Mouse (Mus musculus) c-Kit-positive CD71-positive TER-119-positive erythroid progenitor cells, embryonic 14.5 days (primary cell): Measurements from ENCODE around the gene Il10ra.

Source experiments
- DNase-seq: peaks from one replicate; pipeline ENCODE4 v3.0.0-alpha.2; 2013; ENCODE audit warnings: low spot score

Gene Il10ra

DNA sequence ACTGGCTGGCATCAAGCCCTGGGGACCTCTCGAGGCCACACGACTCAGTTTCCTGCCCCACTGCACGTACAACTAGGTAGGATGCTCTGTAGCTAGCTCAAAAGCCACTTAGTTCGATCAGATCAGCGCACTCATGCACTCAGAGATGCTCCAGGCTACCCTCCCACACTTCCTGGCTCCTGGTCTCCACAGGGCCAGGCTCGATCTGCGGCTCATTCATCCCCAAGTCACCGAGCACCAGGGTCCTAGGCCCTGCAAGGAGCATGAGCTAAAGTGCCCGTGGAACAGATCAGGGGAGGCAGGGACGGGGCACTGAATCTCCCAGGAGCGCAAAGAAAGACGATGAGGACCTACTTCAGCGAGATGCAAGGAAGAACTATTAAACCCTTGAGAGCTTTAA is 9.9 kb downstream of the Il10ra start:
- DNase-seq = no peak

GRCm38 (mm10) chr9:45255967-45256366 is 13.0 kb downstream of the Il10ra start:
- DNase-seq = no peak

- DNase-seq = no peak
Observed at GRCm38 (mm10) chr9:45255431-45255830, 13.5 kb downstream of the Il10ra start.

- DNase-seq = no peak
Observed at GRCm38 (mm10) chr9:45254605-45255004, 14.3 kb downstream of the Il10ra start.

- DNase-seq = no peak
Observed at GRCm38 (mm10) chr9:45254021-45254420, 14.9 kb downstream of the Il10ra start.

DNA sequence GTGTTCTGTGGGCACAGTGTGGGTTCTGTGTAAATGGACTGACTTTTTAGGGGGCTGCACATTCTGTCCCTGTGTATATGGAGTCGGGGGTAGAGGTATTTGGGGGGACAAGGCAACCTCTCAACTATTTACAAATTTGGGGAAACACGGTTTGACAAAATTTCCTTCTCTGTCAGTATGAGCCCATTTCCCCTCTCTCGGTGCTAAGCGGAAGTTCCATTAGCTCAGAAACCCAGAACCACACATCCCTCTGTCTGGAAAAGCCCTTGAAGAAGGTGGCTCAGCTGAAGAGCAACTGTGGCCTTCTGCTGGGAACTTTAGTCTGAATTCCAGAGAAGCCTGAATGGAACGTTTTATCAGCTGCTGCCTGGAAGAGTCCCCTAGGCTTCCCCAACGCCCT is 16.6 kb downstream of the Il10ra start:
- DNase-seq = no peak

- DNase-seq = no peak
Observed at GRCm38 (mm10) chr9:45251990-45252389, 17.0 kb downstream of the Il10ra start.

DNA sequence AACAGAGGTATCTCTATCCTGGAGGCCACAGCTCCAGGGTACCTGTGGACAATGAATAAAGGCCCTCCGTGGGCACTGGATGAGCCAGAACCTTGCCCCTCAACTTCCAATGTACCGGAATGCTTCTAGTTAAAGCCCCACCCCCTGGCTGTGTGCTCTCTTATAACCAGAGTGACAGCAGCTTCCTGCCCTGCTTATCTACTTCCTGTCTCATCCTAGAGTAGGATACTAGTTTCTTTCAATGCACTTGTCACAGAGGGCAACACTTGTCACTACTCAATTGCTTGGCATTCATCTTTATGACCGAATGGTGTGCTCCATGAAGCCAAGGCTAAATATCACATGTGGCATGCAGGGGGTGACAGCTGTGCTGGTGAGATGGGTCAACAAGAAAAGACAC is 17.7 kb downstream of the Il10ra start:
- DNase-seq = no peak

- DNase-seq = no peak
Observed at GRCm38 (mm10) chr9:45250306-45250705, 18.6 kb downstream of the Il10ra start.

GRCm38 (mm10) chr9:45247536-45247935 is 21.4 kb downstream of the Il10ra start:
- DNase-seq = no peak

GRCm38 (mm10) chr9:45246060-45246459 is 22.9 kb downstream of the Il10ra start:
- no peak for DNase-seq

- DNase-seq = no peak
Observed at GRCm38 (mm10) chr9:45245432-45245831, 23.5 kb downstream of the Il10ra start.

- no peak for DNase-seq
Observed at GRCm38 (mm10) chr9:45241397-45241796, 27.6 kb downstream of the Il10ra start.

- no peak for DNase-seq
Observed at GRCm38 (mm10) chr9:45236744-45237143, 32.2 kb downstream of the Il10ra start.

DNA sequence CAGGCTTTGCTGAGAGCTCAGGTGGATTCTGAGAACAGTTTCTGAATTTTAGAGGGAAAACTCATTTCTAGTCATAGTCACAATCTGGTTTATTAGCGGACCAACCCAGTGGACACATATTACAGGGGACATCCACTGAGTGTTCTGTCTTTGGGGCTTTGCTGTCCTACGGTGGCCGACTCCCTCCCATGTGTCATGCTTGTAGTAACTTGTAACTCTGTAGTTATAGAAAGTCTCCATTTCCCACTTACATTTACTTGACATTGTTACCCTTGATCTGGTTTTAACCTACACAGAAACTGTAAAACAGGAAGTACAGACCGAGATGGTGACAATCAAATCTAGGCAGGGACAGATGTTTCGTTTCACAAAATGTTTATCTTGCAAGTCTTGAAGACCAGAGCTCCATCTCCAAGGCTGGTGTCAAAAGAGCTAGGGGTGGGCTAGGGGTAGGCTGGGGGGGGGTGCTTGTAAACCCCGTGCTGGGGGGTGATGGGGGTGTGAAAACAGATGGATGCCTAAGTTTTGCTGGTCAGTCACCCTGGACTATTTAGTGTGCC is 33.2 kb downstream of the Il10ra start:
- no peak for DNase-seq

GRCm38 (mm10) chr9:45229359-45229758 is 39.6 kb downstream of the Il10ra start:
- DNase-seq = no peak

GRCm38 (mm10) chr9:45221567-45221966 is 47.4 kb downstream of the Il10ra start:
- DNase-seq = peak; percentile 51

DNA sequence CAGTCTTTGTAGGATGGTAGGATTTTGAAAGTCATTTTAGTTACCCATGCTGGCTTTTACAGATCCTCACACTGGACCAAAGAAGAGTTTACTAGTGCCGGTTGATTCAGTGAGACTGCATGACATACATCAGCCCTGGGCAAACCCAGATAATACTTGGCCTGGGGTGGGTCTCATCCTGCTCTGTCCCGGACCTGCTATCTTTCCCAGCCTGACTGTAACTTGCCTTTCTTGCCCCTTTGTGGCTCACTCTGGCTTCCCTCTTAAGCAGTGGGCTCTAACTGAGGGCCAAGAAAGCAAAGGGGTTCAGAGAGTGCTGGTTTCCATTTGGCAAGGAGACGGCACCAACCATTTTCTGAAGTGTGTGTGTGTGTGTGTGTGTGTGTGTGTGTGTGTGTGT is 49.3 kb downstream of the Il10ra start:
- DNase-seq = no peak

DNA sequence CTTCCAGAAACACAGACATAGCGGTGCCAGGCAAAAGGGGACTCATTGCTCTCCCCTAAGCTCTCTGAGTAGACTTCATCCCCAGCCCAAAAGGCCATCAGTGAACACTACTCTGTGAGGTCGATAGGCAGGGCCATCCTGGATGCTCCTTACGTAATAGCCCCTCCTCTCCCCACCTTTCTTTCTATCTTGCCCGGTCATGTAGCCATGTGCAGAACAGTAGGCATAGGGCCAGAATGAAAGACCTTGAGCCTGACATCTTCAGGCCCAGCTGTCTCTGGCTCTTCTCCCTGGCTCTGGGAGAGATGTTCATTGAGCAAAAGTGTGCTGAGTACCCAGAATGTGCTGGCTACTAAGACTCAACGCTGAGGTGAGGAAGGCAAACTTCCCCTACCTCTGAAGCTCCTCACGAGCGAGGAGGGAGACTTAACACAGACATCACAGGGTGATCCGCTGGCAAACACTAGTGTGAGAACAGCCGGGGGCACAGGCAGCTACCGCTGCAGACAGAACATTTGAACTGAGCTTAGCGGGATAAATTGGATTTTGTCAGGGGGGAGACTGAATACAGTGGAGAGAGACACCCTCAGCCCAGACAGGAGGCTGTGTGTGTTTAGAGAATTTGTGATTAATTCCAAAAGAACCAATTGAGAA is 53.3 kb downstream of the Il10ra start:
- no peak for DNase-seq

- no peak for DNase-seq
Observed at GRCm38 (mm10) chr9:45212001-45212400, 56.9 kb downstream of the Il10ra start.

- DNase-seq = no peak
Observed at GRCm38 (mm10) chr9:45207015-45207743, 61.8 kb downstream of the Il10ra start.

DNA sequence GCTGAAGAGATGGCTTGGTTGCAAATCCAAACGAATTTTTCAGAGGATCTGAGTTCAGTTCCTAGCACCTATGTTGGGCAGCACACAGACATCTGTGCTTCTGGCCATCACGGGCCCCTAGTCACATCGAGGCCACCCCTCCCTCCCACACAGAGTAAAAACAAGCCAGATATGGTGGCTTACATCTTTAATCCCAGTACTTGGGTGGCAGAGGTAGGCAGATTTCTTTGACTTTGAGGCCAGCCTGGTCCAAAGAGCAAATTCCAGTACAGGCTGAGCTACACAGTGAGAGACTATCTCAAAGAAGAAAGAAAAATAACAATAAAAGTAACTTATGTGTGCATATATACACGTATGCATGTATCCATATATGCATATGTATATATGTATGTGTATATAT is 62.8 kb downstream of the Il10ra start:
- no peak for DNase-seq

GRCm38 (mm10) chr9:45205143-45205542 is 63.8 kb downstream of the Il10ra start:
- DNase-seq = no peak
